Mouse (Mus musculus) stomach, postnatal 0 days (tissue): ENCODE data around the gene Tmem150c. TPM values are rescaled to one million over a fixed set of nuclear protein-coding genes. Genes with fewer than 3 reads are reported as not detected.

Source experiments
- ATAC-seq: fragments of 200-750 bp; cut with Nextera tagmentation; 2 replicates; pipeline ENCODE4 v1.8.0; 2017; ENCODE audit not compliant: low FRiP score, low TSS enrichment
- DNase-seq: peaks from one replicate; pipeline ENCODE4 v3.0.0-alpha.2; 2016; ENCODE audit warnings: low spot score
- H3K27ac ChIP-seq: fragments of 300-500 bp; sonication (generic); replicated peaks from 2 replicates; pipeline ENCODE4 v1.5.1; 2014; ENCODE audit warnings: mild to moderate bottlenecking, control low read depth
- H3K27me3 ChIP-seq: fragments of 300-500 bp; sonication (generic); 2 replicates; pipeline ENCODE4 v1.6.1; 2014; ENCODE audit warnings: low read length; ENCODE audit not compliant: control insufficient read depth, insufficient read depth
- H3K36me3 ChIP-seq: fragments of 300-500 bp; sonication (generic); 2 replicates; pipeline ENCODE4 v1.6.1; 2014; ENCODE audit warnings: low read length, mixed read lengths; ENCODE audit not compliant: control insufficient read depth, insufficient read depth
- H3K4me1 ChIP-seq: fragments of 300-500 bp; sonication (generic); replicated peaks from 2 replicates; pipeline ENCODE4 v1.6.1; 2014; ENCODE audit warnings: antibody characterized with exemption; ENCODE audit not compliant: control insufficient read depth, insufficient read depth
- H3K4me2 ChIP-seq: fragments of 300-500 bp; sonication (generic); replicated peaks from 2 replicates; pipeline ENCODE4 v1.6.1; 2014; ENCODE audit warnings: low read depth, mild to moderate bottlenecking, control low read depth, moderate library complexity
- H3K4me3 ChIP-seq: fragments of 300-500 bp; sonication (generic); 2 replicates; pipeline ENCODE4 v1.5.1; 2014; ENCODE audit warnings: low read depth, low read length, control low read depth
- H3K9ac ChIP-seq: fragments of 300-500 bp; sonication (generic); 2 replicates; pipeline ENCODE4 v1.6.1; 2014; ENCODE audit warnings: mild to moderate bottlenecking, low read length, control low read depth, mixed read lengths
- H3K9me3 ChIP-seq: fragments of 300-500 bp; sonication (generic); 2 replicates; pipeline ENCODE4 v1.6.1; 2016; ENCODE audit warnings: low read length; ENCODE audit not compliant: control insufficient read depth
- CTCF ChIP-seq: IDR thresholded peaks from 2 replicates; pipeline ENCODE4 v1.5.1; 2016; ENCODE audit warnings: antibody characterized with exemption, low read depth, mild to moderate bottlenecking, moderate library complexity
- EP300 ChIP-seq: optimal IDR thresholded peaks from 2 replicates; pipeline ENCODE3; 2016; ENCODE audit warnings: antibody characterized with exemption
- WGBS: fragments of 180-500 bp; shearing (Covaris S2); extraction: QIAGEN DNeasy Blood & Tissue Kit; methylation state at CpG from one replicate; pipeline ENCODE4 v1.1.7; 2014; 5-methylcytosine and 5-hydroxymethylcytosine counted together
- polyA plus RNA-seq: library from polyadenylated mRNA; unstranded; fragments of >200 nt; fragmentation: Nextera tagmentation; extraction: Ambion mirVana; gene quantifications from 2 replicates; pipeline ENCODE4 v1.2.1, GENCODE M21; 2015

Tmem150c gene
- polyA plus RNA-seq, 1 experiment from 2014 or later = 2.4 TPM

DNA sequence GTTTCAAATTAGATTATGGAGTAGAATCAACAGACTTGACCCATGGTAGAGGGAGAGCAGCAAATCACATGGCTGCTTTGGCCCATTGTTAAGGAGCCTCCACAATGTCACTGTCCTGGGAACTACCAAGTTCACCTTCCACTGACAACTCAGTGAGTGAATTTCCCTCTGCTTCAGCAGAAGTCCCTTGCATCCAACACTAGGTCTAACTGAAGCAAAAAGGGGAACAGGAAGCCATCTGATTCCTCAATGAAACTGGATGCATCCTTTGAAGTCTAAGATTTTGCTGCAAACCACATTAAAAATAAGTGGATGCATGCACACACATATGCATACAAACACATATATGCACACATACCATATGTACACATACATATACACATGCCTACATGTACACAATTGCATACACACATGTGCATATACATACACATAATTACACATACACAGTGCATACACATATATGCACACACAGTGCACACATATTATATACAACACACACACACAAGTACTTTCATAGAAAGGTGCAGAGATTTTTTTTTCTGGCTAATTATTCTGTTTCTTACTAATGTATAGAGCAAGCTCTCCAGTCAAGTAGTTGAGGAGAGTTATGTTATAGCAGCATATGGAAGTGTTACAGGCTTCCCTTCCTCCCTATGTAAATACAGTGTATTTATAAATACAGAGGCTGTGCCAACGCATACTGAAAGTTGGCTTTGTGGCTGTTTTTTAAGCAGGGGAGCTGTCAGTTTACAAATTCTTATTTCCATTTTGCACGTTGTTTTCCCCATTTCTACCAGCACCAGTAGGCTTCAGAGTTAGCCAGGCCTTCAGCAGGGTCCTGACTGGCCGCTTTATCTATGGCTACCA, 27.7 kb upstream of the Tmem150c start:
- no peaks in the 10 kb centered on the region for H3K9me3 ChIP-seq
- H3K27me3 ChIP-seq = no peaks in the 10 kb centered on the region
- ATAC-seq (no peak), DNase-seq (no peak)
- no peak overlapping the region for H3K4me2 ChIP-seq
- 56% methylated on average over 3 of the region's 3 CpGs for WGBS
- H3K9ac ChIP-seq = no peak overlapping the region
- H3K27ac ChIP-seq = no peak overlapping the region
- no peak overlapping the region for H3K4me3 ChIP-seq
- H3K36me3 ChIP-seq = no peaks in the 10 kb centered on the region
- no peaks in the 10 kb centered on the region for H3K4me1 ChIP-seq
- TF ChIP-seq CTCF = no peak

DNA sequence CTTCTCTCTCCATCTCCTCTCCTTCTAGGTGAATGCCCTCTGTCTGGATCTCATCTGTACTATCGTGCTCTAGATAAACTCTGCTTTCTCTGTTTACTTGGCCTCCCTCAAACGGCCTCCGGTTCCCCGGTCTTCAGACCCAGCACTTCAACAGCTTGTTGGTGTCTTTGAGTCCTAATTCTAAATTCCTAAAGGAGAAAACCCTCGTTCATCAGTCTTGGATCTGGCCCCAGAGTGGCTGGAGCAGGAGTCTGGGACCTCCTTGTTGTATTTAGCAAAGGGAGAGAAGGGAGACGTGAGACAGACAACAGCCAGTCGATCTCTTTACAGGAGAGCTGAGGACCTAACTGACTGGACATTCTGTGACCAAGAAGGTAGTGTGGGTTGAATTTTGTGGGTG, 27.0 kb upstream of the Tmem150c start:
- Histone ChIP-seq H3K27me3 (no peaks in the 10 kb centered on the region), H3K9me3 (no peaks in the 10 kb centered on the region), H3K4me1 (no peaks in the 10 kb centered on the region), H3K4me3 (no peak overlapping the region), H3K27ac (no peak overlapping the region), H3K9ac (no peak overlapping the region), H3K36me3 (no peaks in the 10 kb centered on the region), H3K4me2 (no peak overlapping the region)
- ATAC-seq (no peak), DNase-seq (no peak)
- WGBS = 25% methylated on average over 7 of the region's 7 CpGs
- TF ChIP-seq CTCF (no peak), EP300 (no peak)

DNA sequence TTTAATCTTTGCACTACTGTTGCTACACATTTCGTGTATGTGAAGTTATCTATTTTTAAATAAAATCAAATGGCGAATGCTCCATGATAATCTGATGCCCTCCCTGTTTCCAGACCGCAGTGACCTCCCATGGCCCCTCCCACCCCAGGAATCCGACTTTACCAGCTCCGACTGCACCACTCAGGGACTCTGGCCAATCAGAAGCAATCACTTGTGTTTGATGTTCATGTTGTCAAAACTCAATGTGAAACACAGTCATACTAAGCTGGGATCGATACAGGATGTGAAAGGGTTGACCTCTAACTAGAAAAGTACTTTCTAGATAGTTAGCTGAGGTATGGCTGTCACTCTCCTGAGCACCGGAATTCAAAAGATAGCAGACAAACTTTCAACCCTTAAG, 26.3 kb upstream of the Tmem150c start:
- no peak overlapping the region for H3K4me3 ChIP-seq
- no peak for TF ChIP-seq EP300
- TF ChIP-seq CTCF = no peak
- no peaks in the 10 kb centered on the region for H3K4me1 ChIP-seq
- DNase-seq (peak; percentile 36), ATAC-seq (0 out of 2 replicates have a peak, but pooled peaks have one; percentile 47)
- H3K27ac ChIP-seq = no peak overlapping the region
- no peaks in the 10 kb centered on the region for H3K27me3 ChIP-seq
- 22% methylated on average over 7 of the region's 7 CpGs for WGBS
- no peak overlapping the region for H3K4me2 ChIP-seq
- no peak overlapping the region for H3K9ac ChIP-seq
- no peaks in the 10 kb centered on the region for H3K9me3 ChIP-seq
- no peaks in the 10 kb centered on the region for H3K36me3 ChIP-seq

DNA sequence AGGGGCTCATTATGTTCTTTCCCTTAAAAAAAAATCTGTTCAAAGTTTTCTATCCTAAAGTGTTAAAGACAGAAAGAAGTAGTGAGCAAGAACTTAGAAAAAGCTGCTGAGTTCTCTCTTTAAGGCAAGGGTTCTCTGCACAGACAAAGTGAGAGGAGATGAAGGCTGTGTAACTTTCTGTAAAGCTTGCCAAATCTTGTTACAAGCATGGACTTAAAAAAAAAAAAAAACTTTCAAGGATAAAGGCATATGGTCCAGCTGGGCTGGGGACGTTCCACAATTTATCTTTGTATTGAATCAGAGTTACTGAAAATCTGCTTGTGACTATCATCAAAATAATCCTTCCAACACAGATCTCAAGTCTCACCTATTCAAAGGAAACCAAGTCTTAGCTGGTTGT, 21.4 kb upstream of the Tmem150c start:
- Histone ChIP-seq H3K27me3 (no peaks in the 10 kb centered on the region), H3K27ac (no peak overlapping the region), H3K9me3 (no peaks in the 10 kb centered on the region), H3K4me1 (no peaks in the 10 kb centered on the region), H3K4me3 (no peak overlapping the region), H3K36me3 (no peaks in the 10 kb centered on the region), H3K9ac (no peak overlapping the region), H3K4me2 (no peak overlapping the region)
- TF ChIP-seq EP300 (no peak), CTCF (no peak)
- WGBS = 27% methylated on average over 1 of the region's 1 CpGs
- ATAC-seq (no peak), DNase-seq (no peak)

DNA sequence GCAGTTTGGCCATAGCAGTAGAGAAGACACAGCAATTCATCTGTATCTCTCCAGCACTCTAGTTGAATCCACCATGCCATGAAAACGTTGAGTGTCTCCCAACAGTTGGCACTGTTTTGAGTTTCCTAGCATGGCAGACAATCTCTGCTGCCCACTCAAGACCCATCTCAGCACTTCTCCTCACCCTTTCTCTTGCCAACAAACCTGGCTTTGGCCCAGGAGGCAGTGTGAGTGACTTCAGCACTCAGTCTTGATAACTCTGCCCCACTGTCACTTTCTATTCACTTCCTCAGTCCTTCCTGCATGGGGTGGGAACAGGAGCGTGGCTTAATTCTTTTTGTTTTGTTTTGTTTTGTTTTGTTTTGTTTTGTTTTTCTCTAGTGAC, 19.2 kb upstream of the Tmem150c start:
- 69% methylated on average over 2 of the region's 2 CpGs for WGBS

DNA sequence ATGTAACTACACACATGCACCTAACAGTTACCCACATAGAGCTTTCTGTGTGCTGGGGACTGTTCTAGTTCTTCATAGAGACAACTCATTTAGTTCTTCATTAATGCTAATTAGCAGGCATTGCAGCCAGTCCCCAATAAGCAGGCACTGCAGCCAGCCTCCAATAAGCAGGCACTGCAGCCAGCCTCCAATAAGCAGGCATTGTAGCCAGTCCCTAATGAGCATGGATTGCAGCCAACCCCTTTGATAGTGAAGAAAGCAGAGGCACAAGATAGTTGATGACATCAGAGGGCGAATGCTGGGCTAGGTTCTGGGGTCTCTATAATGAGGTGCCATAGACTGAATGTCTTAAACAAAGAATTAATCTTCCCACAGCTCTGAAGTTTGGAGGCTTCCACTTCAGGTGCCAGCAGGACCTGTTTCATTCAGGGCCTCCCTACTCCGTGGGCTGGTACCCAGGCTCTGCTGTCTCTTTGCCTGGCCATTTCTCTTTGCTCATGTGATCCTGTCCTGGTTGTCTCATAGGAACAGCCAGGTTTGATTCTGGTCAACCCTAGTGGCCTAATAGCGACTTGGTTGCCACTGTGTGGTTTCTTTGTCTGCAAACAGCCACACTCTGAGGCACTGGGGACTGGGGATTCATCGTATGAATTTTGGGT, 18.6 kb upstream of the Tmem150c start:
- Histone ChIP-seq H3K9me3 (no peaks in the 10 kb centered on the region), H3K27ac (no peak overlapping the region), H3K9ac (no peak overlapping the region), H3K27me3 (no peaks in the 10 kb centered on the region), H3K4me2 (no peak overlapping the region), H3K4me1 (no peaks in the 10 kb centered on the region), H3K36me3 (no peaks in the 10 kb centered on the region), H3K4me3 (no peak overlapping the region)
- DNase-seq = no peak
- TF ChIP-seq CTCF = no peak
- no peak for TF ChIP-seq EP300
- 86% methylated on average over 4 of the region's 4 CpGs for WGBS
- ATAC-seq = no peak

More for the DNA sequence above, 19.2 kb upstream of the Tmem150c start:
- H3K27me3 ChIP-seq = no peaks in the 10 kb centered on the region
- H3K36me3 ChIP-seq = no peaks in the 10 kb centered on the region
- H3K9ac ChIP-seq = no peak overlapping the region
- no peak for DNase-seq
- H3K4me3 ChIP-seq = no peak overlapping the region
- no peak overlapping the region for H3K27ac ChIP-seq
- no peak overlapping the region for H3K4me2 ChIP-seq
- TF ChIP-seq EP300 = no peak
- no peak for TF ChIP-seq CTCF
- no peaks in the 10 kb centered on the region for H3K4me1 ChIP-seq
- no peaks in the 10 kb centered on the region for H3K9me3 ChIP-seq
- no peak for ATAC-seq
